Mouse (Mus musculus): ENCODE results near the gene Gpr18. TPM values are rescaled to one million over a fixed set of nuclear protein-coding genes. Genes with fewer than 3 reads are reported as not detected.
A peak's percentile ranks its signal among the peaks of the same experiment; 100 is the strongest.

Gene Gpr18
- total and polyA plus RNA-seq, 3 experiments: 33.5 to 46.2 (median 37.0) TPM

- Histone ChIP-seq H3K9ac (ENCODE audit: insufficient read depth, low read depth) (peak overlapping the region; percentile 8; the same call in 1 of the 2 replicates), H3K79me2 (replicated peaks; ENCODE audit: control insufficient read depth, extremely low read depth, insufficient read depth, poor library complexity, severe bottlenecking) (no peaks in the 10 kb centered on the region), H3K9me3 (replicated peaks; ENCODE audit: low read length) (no peaks in the 10 kb centered on the region), H3K4me1 (ENCODE audit: control insufficient read depth in 1 of 2, insufficient read depth in 2 of 2) (peaks cover 11 to 53% of the 10 kb centered on the region in 2 experiments), H3K27me3 (replicated peaks) (no peaks in the 10 kb centered on the region), H3K36me3 (replicated peaks in 1 of 2; ENCODE audit: control insufficient read depth in 1 of 2, insufficient read depth in 1 of 2, low read length in 1 of 2) (peaks cover 0 to 27% of the 10 kb centered on the region in 2 experiments), H3K4me2 (ENCODE audit: insufficient read depth, low read depth, poor library complexity, severe bottlenecking) (peak overlapping the region; percentile 39), H3K4me3 (replicated peaks in 1 of 3; ENCODE audit: low read depth in 2 of 3, low read length in 2 of 3, poor library complexity in 1 of 3) (no peak overlapping the region), H3K27ac (ENCODE audit: insufficient read depth, low read depth) (peak overlapping the region; percentile 69; the same call in 1 of the 2 replicates)
- TF ChIP-seq HCFC1 (IDR thresholded peaks at IDR 0.05; ENCODE audit: low read depth, low read length) (no peak), ZNF384 (IDR thresholded peaks at IDR 0.05; ENCODE audit: low read depth, low read length) (0 out of 2 replicates have a peak, but pooled peaks have one; percentile 40)
- DNase-seq (ENCODE audit: extremely low read depth): no peak
- in situ Hi-C loops (cut with MboI; ENCODE audit: low pct_ligation_motif_present, low pct_unique_long_range_greater_than_20kb, low sequenced_read_pairs) (no loop called here), dilution Hi-C loops (cut with MboI; ENCODE audit: extremely low pct_ligation_motif_present, extremely low pct_unique_long_range_greater_than_20kb, low sequenced_read_pairs) (no loop called here)
These were observed 31.1 kb upstream of the Gpr18 start for GRCm38 (mm10) chr14:121946728-121947127.

- DNase-seq (ENCODE audit: extremely low read depth): no peak
- TF ChIP-seq MEF2A (IDR thresholded peaks at IDR 0.05; ENCODE audit: borderline replicate concordance, low read depth, low read length): no peak
- no peak for TF ChIP-seq HCFC1 (IDR thresholded peaks at IDR 0.05; ENCODE audit: low read depth, low read length)
- TF ChIP-seq ETS1 (conservative IDR thresholded peaks at IDR 0.05; ENCODE audit: low read depth, low read length): no peak
- TF ChIP-seq MXI1 (IDR thresholded peaks at IDR 0.05; ENCODE audit: low read depth, low read length): no peak
- TF ChIP-seq ZNF384 (IDR thresholded peaks at IDR 0.05; ENCODE audit: low read depth, low read length): peak; percentile 61
- no peak for TF ChIP-seq SIN3A (IDR thresholded peaks at IDR 0.05; ENCODE audit: low read length)
- in situ Hi-C loops (cut with MboI; ENCODE audit: low pct_ligation_motif_present, low pct_unique_long_range_greater_than_20kb, low sequenced_read_pairs) (no loop called here), dilution Hi-C loops (cut with MboI; ENCODE audit: extremely low pct_ligation_motif_present, extremely low pct_unique_long_range_greater_than_20kb, low sequenced_read_pairs) (no loop called here)
- Histone ChIP-seq H3K9me3 (replicated peaks; ENCODE audit: low read length) (no peaks in the 10 kb centered on the region), H3K4me1 (ENCODE audit: control insufficient read depth in 1 of 2, insufficient read depth in 2 of 2) (peaks cover 9 to 54% of the 10 kb centered on the region in 2 experiments), H3K79me2 (replicated peaks; ENCODE audit: control insufficient read depth, extremely low read depth, insufficient read depth, poor library complexity, severe bottlenecking) (no peaks in the 10 kb centered on the region), H3K4me2 (ENCODE audit: insufficient read depth, low read depth, poor library complexity, severe bottlenecking) (peak overlapping the region; percentile 48; the same call in 1 of the 2 replicates), H3K9ac (ENCODE audit: insufficient read depth, low read depth) (no peak overlapping the region), H3K36me3 (replicated peaks in 1 of 2; ENCODE audit: control insufficient read depth in 1 of 2, insufficient read depth in 1 of 2, low read length in 1 of 2) (peaks cover 0 to 22% of the 10 kb centered on the region in 2 experiments), H3K27ac (ENCODE audit: insufficient read depth, low read depth) (no peak overlapping the region), H3K27me3 (replicated peaks) (no peaks in the 10 kb centered on the region), H3K4me3 (replicated peaks in 1 of 3; ENCODE audit: low read depth in 2 of 3, low read length in 2 of 3, poor library complexity in 1 of 3) (no peak overlapping the region)
These were observed 30.6 kb upstream of the Gpr18 start for GRCm38 (mm10) chr14:121946131-121946530.

- peaks cover 10 to 41% of the 10 kb centered on the region in 2 experiments for H3K4me1 ChIP-seq (ENCODE audit: control insufficient read depth in 1 of 2, insufficient read depth in 2 of 2)
- H3K79me2 ChIP-seq (replicated peaks; ENCODE audit: control insufficient read depth, extremely low read depth, insufficient read depth, poor library complexity, severe bottlenecking): no peaks in the 10 kb centered on the region
- no peak for TF ChIP-seq CHD1 (IDR thresholded peaks at IDR 0.05; ENCODE audit: low read depth, low read length)
- TF ChIP-seq NELFE (IDR thresholded peaks at IDR 0.05; ENCODE audit: low read depth, low read length): no peak
- TF ChIP-seq RAD21 (IDR thresholded peaks at IDR 0.05; ENCODE audit: low read depth, low read length): no peak
- TF ChIP-seq JUN (IDR thresholded peaks at IDR 0.05; ENCODE audit: insufficient read depth, low read depth, low read length): no peak
- no peak for TF ChIP-seq PAX5 (IDR thresholded peaks at IDR 0.05; ENCODE audit: low read length)
- no peak for TF ChIP-seq MYC (IDR thresholded peaks at IDR 0.05; ENCODE audit: low read depth, low read length)
- no peak for TF ChIP-seq BHLHE40 (IDR thresholded peaks at IDR 0.05; ENCODE audit: low read depth, low read length)
- TF ChIP-seq E2F4 (IDR thresholded peaks at IDR 0.05; ENCODE audit: insufficient replicate concordance, low read depth, low read length): no peak
- TF ChIP-seq CHD2 (IDR thresholded peaks at IDR 0.05; ENCODE audit: low read length): no peak
- no peak for TF ChIP-seq ZNF384 (IDR thresholded peaks at IDR 0.05; ENCODE audit: low read depth, low read length)
- no peak for TF ChIP-seq ELF1 (IDR thresholded peaks at IDR 0.05; ENCODE audit: low read depth, low read length)
- TF ChIP-seq ZMIZ1 (IDR thresholded peaks at IDR 0.05; ENCODE audit: low read depth, low read length): no peak
- no peak for TF ChIP-seq MAFK (IDR thresholded peaks at IDR 0.05; ENCODE audit: insufficient replicate concordance, low read length)
- no peak for TF ChIP-seq POLR2A (IDR thresholded peaks at IDR 0.05; ENCODE audit: low read depth, low read length)
- TF ChIP-seq MAZ (IDR thresholded peaks at IDR 0.05; ENCODE audit: low read depth, low read length): no peak
- TF ChIP-seq ZKSCAN1 (IDR thresholded peaks at IDR 0.05; ENCODE audit: borderline replicate concordance, low read depth, low read length): no peak
- TF ChIP-seq NRF1 (IDR thresholded peaks at IDR 0.05; ENCODE audit: low read depth, low read length): no peak
- no peak for TF ChIP-seq CTCF (conservative IDR thresholded peaks at IDR 0.05 in 1 of 2, IDR thresholded peaks at IDR 0.05 in 1 of 2; ENCODE audit: low read depth in 2 of 2, low read length in 2 of 2)
- no peak for TF ChIP-seq EP300 (IDR thresholded peaks at IDR 0.05; ENCODE audit: low read length)
- H3K9ac ChIP-seq (ENCODE audit: insufficient read depth, low read depth): no peak overlapping the region
- dilution Hi-C loops (cut with MboI; ENCODE audit: extremely low pct_ligation_motif_present, extremely low pct_unique_long_range_greater_than_20kb, low sequenced_read_pairs): no loop called here
- H3K4me2 ChIP-seq (ENCODE audit: insufficient read depth, low read depth, poor library complexity, severe bottlenecking): no peak overlapping the region
- H3K4me3 ChIP-seq (replicated peaks in 1 of 3; ENCODE audit: low read depth in 2 of 3, low read length in 2 of 3, poor library complexity in 1 of 3): no peak overlapping the region
- H3K9me3 ChIP-seq (replicated peaks; ENCODE audit: low read length): peaks cover 16% of the 10 kb centered on the region
- peak overlapping the region; percentile 91 for H3K27ac ChIP-seq (ENCODE audit: insufficient read depth, low read depth)
- DNase-seq (ENCODE audit: extremely low read depth): no peak
- no peaks in the 10 kb centered on the region for H3K27me3 ChIP-seq (replicated peaks)
- peaks cover 0 to 19% of the 10 kb centered on the region in 2 experiments for H3K36me3 ChIP-seq (replicated peaks in 1 of 2; ENCODE audit: control insufficient read depth in 1 of 2, insufficient read depth in 1 of 2, low read length in 1 of 2)
- in situ Hi-C loops (cut with MboI; ENCODE audit: low pct_ligation_motif_present, low pct_unique_long_range_greater_than_20kb, low sequenced_read_pairs): no loop called here
These were observed 24.0 kb upstream of the Gpr18 start for GRCm38 (mm10) chr14:121939582-121939981.
